Mouse (Mus musculus): ENCODE results near the gene Veph1.

DNA sequence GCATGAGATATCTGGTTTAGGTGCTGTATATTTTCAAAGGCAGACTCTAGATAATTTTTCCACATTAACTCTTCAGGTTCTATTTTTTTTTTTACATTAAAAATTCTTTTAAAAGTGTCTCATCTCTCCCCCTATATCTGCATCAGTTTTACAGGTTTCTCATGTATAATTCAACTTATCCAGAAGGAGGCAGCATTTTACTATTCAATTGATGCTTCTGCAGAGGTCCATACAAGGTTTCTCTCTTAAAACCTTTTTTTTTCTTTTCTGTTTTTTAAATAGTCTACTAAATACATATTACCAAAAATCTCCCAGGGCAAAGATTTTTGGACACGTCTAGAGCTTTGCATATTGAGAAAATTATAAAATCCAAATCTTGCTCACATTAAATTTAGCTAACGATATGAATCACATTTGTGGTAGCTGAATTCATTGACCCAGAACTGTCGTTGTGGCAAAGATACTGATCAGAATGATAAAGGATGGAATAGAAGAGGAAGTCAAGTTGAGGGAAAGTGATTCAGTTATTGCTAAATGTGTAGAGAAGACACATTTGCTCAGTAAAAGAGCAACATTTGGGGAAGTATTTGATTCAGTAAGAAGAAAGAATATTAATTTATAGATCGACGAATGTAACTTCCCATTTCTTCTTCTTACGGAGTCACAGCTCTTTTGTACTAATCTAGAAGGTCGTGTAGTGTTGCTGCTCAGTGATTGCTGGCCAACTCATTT, 292.3 kb downstream of the Veph1 start:
- TF ChIP-seq CTCF (IDR thresholded peaks at IDR 0.05; ENCODE audit: borderline replicate concordance, control insufficient read depth, extremely low read depth, insufficient read depth, low read length, poor library complexity) (no peak), POLR2A (IDR thresholded peaks at IDR 0.05; ENCODE audit: control insufficient read depth, extremely low read depth, insufficient read depth, low read length, poor library complexity) (no peak)
